Mouse (Mus musculus) ovary, postnatal 14 days (tissue): ENCODE data around the gene Gm49333.
"Not testable (repeated sequence)": the region's sequence is repeated elsewhere in the genome, so short reads cannot be mapped to it uniquely, and the experiment has no call there.

ENCODE experiments used
- DNase-seq: peaks from one replicate; pipeline ENCODE4 v3.0.0; 2022; ENCODE audit warnings: low spot score

Gene Gm49333

DNA sequence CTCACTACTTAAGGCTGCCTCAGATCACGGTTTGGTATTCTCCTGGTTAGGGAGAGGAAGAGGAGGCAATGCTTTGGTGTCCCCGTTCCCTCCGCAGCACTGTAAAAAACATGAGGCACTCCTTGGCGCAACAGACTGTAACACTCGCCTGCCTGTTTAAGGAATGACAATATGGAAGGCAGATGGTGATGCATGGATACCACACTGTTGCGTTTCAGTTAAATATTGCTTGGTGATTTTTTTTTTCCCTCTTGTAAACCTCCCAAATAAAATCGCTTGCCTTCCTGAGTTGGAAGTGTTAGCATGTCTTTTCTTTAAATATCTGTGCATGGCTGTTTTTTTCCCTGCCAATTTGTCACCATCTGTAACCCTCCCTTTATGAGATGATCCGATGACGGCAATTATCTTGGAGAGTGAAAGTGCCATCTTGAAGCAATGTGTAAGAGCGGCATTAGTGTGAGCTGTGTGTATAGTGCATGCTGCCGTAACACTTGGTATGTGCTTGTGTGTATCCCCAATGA lies 17.5 kb downstream of the Gm49333 start:
- no peak for DNase-seq

DNA sequence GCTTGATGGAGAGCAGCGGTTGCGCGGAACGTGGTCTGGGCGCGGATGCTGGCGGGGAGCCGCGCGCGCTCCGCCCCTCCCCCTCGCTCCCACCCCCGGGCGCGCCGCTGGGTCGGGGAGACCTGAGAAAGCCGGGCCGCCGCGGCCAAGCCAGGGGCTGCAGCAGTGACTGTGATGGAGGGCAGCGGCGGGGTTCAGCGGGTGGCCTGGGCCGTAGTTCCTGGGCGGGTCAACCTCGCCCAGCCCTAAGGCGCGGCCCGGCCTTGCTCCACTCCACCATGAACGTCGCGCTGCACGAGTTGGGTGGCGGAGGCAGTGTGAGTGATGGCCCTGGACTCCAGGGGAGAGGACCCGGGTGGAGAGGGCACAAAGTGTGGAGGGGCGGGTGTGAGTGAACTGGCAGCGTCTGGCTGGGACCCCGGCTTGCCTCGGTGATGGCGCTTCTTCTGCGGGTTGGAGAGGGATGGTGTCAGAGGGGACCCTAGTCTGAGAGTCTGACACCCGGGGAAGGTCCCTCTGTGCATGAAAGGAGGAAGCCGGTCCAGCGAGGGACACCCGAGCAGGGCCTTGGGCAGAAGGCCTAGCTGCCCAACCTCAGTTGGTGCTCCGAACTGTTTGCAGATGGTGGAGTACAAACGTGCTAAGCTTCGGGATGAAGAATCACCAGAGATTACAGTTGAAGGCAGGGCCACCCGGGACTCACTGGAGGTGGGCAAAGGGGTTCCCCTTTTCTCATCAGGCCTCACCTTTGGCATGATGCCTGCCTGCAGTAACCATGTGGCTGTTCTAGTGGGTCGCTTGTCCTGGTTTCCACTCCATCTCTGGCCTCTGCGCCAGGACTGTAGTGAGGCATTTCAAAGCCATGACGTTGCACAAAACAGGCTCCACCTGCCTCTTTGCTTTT lies 18.6 kb downstream of the Gm49333 start, which contains the start of gene Ece2:
Gene Ece2 (plus strand): TSS at position 98 of the 904 bp plus-strand sequence.
- no peak for DNase-seq

DNA sequence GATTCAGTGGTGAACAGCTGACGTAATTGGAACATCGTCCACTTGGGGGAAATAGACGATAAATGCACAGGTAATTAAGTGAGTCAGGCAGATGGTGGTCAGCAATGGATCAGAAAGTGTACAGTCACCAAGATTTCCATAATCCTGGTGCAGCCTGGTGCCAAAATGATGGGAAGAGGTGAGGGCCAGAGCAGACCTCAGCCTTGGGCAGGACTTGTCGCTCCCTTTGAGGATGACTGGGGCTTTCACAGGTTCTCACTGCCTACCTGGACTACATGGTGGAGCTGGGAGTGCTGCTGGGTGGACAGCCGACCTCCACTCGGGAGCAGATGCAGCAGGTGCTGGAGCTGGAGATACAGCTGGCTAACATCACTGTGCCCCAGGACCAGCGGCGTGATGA lies 26.0 kb downstream of the Gm49333 start:
- DNase-seq, result no peak

DNA sequence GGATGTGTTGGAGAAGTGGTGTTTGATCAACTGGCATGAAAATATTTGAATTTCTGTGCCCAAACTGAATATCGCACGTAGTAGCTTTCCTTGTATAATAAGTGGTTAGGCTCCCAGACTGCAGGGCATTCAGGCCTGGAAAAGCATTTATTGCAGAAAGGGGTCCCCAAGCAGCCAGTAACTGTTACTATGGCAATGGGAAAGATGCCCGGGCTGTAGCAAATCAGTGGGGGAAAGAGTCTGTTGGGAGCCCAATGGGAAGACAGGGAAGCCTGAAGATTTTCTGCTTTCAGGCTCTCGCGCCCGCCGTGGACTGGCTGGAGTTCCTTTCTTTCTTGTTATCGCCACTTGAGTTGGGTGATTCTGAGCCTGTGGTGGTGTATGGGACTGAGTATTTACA lies 27.0 kb downstream of the Gm49333 start:
- no peak for DNase-seq

DNA sequence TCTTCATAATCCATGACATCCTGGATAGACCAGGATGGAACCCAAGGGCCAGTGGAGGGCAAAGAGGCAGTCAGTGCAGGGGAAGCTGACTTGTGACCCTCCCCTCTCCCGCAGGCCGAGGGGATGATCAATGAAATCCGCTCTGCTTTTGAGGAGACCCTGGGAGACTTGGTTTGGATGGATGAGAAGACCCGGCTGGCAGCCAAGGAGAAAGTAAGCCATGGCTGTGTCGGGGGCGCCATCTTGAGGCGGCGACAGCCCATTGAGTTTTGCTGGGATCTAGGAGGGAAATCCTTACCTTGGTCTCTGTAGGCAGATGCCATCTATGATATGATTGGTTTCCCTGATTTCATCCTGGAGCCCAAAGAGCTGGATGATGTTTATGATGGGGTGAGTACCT lies 30.8 kb downstream of the Gm49333 start:
- peak; percentile 58 for DNase-seq

DNA sequence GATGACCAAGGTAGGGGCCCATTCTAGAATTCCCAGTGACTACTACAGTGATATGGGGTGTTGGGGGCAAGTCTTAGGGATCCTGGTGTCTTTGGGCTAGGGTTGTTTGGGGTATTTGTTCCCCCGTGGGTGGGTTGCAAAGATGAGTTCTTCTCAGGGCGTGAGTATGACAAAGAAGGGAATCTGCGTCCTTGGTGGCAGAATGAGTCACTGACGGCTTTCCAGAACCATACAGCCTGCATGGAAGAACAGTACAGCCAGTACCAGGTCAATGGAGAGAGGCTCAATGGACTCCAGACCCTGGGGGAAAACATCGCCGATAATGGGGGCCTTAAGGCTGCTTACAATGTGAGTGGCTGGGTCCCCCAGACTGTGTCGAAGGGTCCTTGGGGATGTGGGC lies 32.5 kb downstream of the Gm49333 start:
- DNase-seq, result no peak

DNA sequence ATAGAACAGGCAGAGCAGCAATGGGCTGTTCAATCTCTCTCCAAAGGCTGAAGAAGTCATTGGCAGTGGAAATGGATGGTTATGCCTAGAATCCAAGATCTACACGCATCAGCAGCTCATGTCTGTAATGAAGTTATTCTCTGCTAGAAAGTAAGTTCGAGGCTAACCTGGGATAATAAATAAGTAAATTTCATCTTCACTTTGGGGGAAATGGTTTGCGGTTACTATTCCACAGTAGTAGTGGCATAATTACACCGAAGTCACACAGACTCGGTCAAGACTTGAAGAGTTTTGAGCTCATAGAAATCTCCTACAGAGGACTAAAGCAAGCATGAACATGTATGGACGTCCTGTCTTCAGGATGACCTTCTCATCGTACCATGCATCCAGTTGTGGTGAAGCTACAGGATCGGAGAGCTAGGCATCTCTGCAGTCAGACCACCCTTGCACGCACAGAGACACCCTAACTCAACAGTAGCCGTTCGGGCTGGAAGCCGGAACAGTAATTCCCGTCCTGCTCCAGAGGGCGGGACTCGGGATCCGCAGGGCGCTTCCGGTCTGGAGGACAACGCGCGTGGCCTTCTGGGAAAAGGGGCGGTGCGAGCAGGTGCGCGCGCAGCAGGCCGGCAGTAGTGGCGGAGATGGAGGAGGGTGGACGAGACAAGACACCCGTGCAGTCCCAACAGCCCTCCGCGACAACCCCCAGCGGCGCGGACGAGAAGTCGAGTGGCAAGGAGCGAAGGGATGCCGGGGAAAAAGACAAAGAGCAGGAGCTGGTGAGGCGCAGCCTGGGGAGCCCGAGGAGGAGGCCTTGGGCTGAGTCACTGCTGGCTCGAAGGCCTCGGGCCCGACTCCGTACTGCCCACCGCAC lies 39.9 kb downstream of the Gm49333 start, which contains the start of gene Psmd2:
Gene Psmd2 (plus strand): TSS at position 577 of the 871 bp plus-strand sequence.
- DNase-seq, result peak; percentile 97

DNA sequence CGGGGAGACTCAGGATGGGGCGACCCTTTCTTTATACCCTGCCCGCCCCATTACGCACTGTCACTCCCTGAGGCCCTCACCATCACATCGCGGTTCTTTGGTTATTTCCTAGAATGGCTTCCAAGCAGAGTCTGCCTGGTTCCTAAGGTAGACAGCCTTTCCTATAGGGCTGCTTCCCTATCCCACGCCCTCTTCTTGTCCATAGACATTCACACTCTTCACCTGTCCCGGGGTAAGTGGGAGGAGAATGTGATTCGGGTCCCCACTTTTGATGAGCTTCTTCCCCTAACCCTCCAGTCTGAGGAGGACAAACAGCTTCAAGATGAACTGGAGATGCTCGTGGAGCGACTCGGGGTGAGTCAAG lies 40.5 kb downstream of the Gm49333 start:
- no peak for DNase-seq

DNA sequence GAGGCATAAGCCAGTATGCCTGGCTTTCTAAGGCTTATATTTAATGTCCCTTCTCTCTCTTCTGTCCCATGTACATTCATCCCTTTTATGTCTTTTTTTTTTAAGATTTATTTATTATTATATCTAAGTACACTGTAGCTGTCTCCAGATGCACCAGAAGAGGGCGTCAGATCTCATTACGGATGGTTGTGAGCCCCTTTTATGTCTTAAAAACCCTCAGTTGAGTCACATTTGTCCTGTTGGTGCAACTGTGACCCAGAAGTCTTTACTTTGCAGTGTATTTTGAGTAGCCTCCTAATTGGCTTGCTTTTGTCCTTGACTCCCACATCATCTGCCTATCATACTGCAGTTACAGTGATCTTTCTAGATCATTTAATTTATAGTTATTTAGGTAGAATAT lies 41.9 kb downstream of the Gm49333 start:
- DNase-seq, result no peak

DNA sequence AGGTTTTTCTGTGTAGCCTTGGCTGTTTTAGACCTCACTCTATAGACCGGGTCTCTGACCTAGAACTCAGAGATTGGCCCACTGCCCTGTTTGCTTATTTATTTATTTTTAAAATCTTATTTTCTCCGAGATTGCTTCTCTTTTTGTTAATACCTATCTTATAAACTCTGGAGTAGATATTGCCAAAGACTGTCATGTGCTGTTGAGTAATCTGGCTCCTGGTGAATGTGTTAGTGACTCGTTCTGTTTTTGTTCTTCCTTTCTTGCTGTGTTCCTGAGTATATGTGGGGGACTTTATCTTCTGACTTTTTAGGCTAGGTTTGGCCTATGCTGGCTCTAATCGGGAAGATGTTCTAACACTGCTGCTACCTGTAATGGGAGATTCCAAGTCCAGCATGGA lies 46.3 kb downstream of the Gm49333 start:
- DNase-seq, result no peak

DNA sequence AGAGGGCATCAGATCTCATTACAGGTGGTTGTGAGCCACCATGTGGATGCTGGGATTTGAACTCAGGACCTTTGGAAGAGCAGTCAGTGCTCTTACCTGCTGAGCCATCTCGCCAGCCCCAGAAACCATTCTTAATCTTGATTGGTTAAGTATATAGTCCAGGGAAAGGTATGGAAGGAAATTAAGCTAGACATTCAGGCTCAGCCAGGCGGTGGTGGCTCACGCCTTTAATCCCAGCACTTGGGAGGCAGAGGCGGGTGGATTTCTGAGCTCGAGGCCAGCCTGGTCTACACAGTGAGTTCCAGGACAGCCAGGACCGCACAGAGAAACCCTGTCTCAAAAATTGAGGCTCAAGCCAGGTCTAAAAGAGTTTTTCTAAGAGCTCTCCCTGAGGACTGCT lies 56.6 kb downstream of the Gm49333 start, which contains the start of gene Eif4g1:
Gene Eif4g1 (plus strand): TSS at position 301 of the 400 bp plus-strand sequence.
- DNase-seq, result not testable (repeated sequence)

DNA sequence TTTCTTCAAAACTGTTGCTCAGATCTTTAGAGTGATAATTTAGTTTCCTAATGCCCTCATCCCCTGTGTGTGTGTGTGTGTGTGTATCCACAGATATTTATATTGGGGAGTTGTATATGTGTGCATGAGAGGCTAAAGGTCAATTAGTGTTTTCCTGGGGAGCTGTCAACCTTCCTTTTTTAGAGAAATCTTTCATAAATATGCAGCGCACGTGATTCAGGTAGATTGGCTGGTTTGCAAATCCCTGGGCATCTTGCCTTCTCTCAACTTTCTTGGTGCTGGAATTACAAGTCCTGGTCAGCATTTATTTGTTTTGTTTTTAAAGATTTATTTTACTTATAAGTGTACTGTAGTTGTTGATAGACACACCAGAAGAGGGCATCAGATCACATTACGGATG lies 58.9 kb downstream of the Gm49333 start:
- DNase-seq, result no peak

DNA sequence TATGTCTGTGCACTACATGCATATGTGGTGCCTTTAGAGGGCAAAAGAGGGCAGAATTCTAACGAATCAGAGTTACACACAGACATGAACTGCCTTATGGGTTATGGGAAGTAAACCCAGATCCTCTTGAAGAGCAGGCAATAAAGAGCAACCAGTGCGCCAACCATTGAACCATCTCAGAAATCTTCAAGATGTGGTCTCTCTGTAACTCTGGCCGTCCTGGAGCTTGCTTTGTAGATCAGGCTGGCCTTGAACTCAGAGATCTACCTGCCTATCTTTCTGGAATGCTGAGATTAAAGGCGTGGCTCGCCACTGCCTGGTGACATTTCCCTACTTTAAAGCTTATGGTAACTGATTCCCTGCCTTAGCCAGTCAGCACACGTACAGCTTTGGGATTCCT lies 60.5 kb downstream of the Gm49333 start:
- DNase-seq, result no peak

DNA sequence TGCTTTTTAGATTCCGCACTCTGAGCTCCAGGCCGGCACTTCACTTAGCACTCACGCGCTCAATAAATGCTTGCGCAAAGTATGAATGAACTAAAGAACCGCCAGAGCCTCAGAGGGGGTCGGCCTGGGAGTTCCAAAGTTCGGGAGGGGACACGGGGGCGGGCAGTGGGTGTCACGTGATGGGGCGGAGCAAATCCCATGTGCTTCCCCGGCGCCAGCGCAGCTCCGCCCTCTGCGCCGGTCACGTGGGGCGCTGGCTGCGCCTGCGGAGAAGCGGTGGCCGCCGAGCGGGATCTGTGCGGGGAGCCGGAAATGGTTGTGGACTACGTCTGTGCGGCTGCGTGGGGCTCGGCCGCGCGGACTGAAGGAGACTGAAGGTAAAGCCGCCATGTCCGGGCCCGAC lies 61.1 kb downstream of the Gm49333 start:
- peak; percentile 94 for DNase-seq

DNA sequence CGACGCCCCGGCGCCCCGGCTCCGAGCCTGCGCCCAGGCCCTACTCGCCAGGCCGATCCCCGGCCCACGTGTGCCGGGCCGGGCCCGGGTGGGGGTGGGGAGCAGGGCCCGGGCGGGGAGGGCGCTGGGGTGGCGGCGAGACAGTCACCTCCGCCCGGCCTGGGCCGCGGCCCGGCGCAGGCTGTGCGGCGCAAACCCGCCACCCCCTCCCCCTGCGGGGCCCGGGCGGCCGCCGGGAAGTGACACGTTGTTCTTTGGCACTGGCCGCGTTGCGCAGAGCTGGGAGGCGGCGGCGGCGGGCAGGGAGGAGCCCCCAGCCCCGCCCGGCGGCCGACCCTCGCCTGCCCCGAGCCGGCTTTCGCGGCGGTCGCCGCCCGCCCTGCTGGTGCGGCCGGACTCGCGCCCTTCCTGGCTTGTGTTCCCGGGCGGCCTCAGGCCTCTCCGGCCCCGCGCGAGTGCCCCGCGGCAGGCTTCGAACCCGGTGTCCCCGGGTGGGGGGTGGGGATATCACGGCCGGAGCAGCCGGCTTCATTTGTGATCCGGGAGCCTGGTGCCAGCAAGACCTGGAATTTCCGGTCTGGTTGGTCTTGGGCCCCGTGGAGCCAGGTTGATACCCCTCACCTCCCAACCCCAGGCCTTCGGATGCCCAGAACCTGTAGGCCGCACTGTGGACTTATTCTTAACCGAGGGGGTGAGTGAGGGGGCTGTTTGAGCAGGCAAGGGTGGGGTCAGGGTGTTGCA lies 61.7 kb downstream of the Gm49333 start:
- DNase-seq, result peak; percentile 42

DNA sequence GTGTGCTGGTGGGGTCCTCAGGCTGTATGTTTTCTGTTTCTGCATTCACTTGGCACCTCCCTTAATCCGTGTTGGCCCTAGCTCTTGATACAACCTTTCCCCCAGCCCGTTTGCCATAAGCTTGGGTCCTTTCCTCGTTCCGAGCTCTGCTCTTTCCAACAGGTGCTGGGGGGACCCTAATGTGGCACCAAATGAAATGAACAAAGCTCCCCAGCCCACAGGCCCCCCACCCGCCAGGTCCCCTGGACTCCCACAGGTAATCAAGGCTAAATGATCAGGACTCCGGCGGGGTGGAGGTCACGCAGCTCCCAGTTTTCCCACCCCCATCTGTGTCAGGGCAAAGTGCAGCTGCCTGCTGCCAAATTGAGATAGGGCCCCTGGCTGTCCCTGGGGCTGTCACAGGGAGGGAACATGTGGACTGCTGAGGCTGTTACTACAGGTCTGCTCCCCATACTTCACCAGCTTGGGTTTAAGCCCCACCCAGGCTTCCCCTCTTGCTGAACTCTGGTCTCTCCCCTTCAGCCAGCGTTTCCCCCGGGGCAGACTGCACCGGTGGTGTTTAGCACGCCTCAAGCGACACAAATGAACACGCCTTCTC lies 62.4 kb downstream of the Gm49333 start:
- no peak for DNase-seq

DNA sequence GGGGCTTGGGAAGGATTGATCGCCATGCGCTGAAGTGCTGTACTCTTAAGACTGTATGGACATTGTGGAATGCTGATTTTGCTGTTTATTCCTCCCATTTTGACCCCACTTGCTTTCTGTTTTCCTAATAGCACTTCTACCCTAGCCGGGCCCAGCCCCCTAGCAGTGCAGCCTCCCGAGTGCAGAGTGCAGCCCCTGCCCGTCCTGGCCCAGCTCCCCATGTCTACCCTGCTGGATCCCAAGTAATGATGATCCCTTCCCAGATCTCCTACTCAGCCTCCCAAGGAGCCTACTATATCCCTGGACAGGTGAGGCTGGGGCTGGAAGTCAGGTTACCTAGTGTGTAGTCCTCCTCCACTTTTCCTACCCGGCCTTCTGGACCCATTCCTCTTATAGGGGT lies 63.8 kb downstream of the Gm49333 start:
- DNase-seq, result no peak

DNA sequence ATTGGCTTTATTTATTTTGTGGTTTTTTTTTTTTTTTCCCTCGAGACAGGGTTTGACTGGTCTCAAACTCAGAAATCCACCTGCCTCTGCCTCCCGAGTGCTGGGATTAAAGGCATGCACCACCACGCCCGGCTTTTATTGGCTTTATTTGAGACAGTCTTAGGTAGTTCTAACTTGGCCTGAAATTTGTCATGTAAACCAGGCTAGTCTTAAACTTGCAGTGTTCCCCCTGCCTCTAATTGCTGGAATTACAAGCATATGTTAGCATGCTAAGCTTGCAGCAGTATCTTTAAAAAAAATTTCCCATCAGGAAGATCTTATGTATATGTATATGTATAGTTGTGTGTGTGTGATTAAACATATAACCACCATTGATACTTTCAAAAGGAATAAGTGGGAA lies 65.3 kb downstream of the Gm49333 start:
- DNase-seq, result no peak

DNA sequence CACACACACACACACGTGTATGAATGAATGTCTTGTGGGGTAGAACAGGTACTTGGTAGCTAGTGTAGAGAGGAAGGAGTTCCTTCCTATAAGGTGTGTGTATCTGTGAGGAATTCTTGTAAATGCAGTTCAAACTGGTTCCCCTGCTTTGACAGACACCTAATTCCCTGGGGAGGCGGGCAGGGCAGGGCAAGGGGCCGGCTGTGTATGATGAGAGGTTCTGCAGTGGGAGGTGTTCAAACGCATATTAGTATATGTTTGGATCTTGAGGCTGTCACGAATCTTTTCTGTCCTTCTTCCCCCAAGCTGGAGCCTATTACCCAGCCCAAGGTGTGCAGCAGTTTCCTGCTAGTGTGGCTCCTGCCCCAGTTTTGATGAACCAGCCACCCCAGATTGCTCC lies 66.0 kb downstream of the Gm49333 start:
- no peak for DNase-seq

DNA sequence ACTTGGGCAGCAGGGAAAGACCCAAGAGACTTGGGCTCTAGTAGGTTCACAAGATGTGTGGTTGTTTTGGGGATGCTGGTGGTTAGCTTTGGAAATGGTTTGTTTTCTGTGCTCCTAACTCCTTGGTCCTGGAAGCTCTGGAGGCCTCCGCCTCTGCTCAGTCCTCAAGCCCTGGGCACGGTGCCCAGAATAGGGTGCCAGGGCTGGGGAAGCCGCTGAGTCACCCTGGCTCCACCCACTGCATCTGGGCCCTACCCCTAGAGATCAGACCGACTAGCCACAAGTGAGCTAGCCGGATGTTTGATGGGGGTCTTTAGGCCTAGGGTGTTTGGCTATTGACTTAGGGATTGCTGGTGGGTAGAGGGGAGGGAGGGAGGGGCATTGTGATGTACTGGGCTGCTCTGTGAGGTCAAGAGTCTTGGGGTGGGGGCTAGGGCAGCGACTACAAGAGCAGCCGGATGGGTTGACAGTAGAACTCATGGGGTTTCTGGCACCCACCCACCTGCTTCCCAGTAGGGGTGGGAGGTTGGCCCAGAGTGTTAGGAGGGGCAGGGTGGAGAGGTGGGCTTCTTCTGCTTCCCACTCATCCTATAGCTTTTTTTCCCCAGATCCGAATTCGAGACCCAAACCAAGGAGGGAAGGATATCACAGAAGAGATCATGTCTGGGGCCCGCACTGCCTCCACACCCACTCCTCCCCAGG lies 66.7 kb downstream of the Gm49333 start:
- peak; percentile 52 for DNase-seq

DNA sequence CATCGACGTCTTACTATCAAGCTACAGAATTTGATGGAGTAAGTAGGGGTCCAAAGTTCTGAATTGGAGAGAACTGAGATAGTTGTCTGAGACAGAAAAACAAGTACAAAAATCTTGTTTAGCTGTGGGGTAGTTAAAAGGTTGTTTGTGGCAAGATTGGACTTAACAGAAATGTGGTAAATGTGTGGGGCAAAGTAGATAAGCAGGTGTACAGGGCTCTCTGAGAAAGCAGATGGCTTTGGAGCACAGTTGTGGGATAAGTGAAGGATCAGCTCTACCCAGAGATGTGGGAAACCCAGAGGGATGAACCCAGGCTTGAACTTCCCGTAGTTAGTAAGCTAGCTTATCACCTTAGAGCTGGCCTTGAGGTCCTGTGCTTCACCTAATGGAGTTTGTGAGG lies 79.4 kb downstream of the Gm49333 start:
- DNase-seq, result no peak
